ENCODE assay signal across 11 mouse cellular contexts in the genomic region with DNA sequence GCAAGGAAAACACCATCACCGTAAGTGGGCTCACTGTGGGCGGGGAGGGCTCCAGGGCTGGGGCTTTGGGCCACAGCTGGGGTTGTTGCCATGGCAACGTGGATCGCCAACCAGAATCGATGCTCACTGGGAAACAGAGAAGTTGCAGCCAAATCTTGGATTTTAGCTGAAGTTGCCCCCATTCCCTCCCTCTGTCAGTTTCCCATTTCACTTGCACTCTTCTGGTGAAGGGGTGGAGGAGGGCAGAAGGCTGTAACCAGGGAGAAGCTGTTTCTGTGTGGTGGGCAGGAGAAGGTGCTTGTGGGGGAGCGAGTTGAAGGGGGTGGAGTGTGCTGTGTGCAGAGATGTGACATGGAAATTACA. TPM values are rescaled to one million over a fixed set of nuclear protein-coding genes. Genes with fewer than 3 reads are reported as not detected.
DNase-seq lines count a peak whose midpoint lies in the region; ATAC-seq lines count a peak whose summit lies in the region.
"Had no signal": no experiment of that assay in that cellular context is flagged by ENCODE, and none has a peak within 500 bp of the region (broad histone marks: within the 10 kb centered on the region; RNA-seq: fewer than 3 reads in every experiment).

No protein-coding gene starts in this region.

- H3K27ac ChIP-seq in limb, embryonic 12.5 days = no peak overlapping the region
- no peak overlapping the region for H3K27ac ChIP-seq in limb, embryonic 10.5 days
- no peak overlapping the region; the same call in 1 of the 2 replicates for H3K27ac ChIP-seq in embryonic facial prominence, embryonic 15.5 days (replicated peaks)
- H3K27ac ChIP-seq: kidney, embryonic 15.5 days had no signal

- WGBS in limb, embryonic 12.5 days = 36% methylated on average over 6 of the region's 6 CpGs
- WGBS in limb, embryonic 10.5 days = 45% methylated on average over 6 of the region's 6 CpGs
- WGBS in embryonic facial prominence, embryonic 15.5 days = 39% methylated on average over 6 of the region's 6 CpGs

- no peaks in the 10 kb centered on the region for H3K9me3 ChIP-seq in limb, embryonic 12.5 days
- H3K9me3 ChIP-seq in limb, embryonic 10.5 days (replicated peaks) = no peaks in the 10 kb centered on the region
- no peaks in the 10 kb centered on the region for H3K9me3 ChIP-seq in embryonic facial prominence, embryonic 15.5 days (replicated peaks)
- H3K9me3 ChIP-seq: heart, embryonic 12.5 days; kidney, embryonic 15.5 days had no signal

- no peak for ATAC-seq in limb, embryonic 12.5 days (ENCODE audit: insufficient number of reproducible peaks, insufficient read depth, low FRiP score, low TSS enrichment, low read depth)
- ATAC-seq in embryonic facial prominence, embryonic 15.5 days (ENCODE audit: insufficient number of reproducible peaks, low FRiP score, low TSS enrichment, low read depth) = no peak

- H3K4me1 ChIP-seq in limb, embryonic 12.5 days (replicated peaks) = peaks cover 13% of the 10 kb centered on the region
- peaks cover 18% of the 10 kb centered on the region for H3K4me1 ChIP-seq in limb, embryonic 10.5 days
- peaks cover 12% of the 10 kb centered on the region for H3K4me1 ChIP-seq in embryonic facial prominence, embryonic 15.5 days

- H3K4me2 ChIP-seq in limb, embryonic 12.5 days = peak overlapping the region; percentile 43
- H3K4me2 ChIP-seq in embryonic facial prominence, embryonic 15.5 days (replicated peaks) = 0 out of 2 replicates have a peak overlapping the region, but pooled peaks have one; percentile 6
- H3K4me2 ChIP-seq: heart, embryonic 12.5 days; kidney, embryonic 15.5 days had no signal

- H3K9ac ChIP-seq in limb, embryonic 12.5 days (replicated peaks) = no peak overlapping the region
- no peak overlapping the region for H3K9ac ChIP-seq in embryonic facial prominence, embryonic 15.5 days
- H3K9ac ChIP-seq: heart, embryonic 12.5 days; kidney, embryonic 15.5 days had no signal

- no peaks in the 10 kb centered on the region for H3K36me3 ChIP-seq in limb, embryonic 12.5 days
- H3K36me3 ChIP-seq in limb, embryonic 10.5 days = no peaks in the 10 kb centered on the region
- no peaks in the 10 kb centered on the region for H3K36me3 ChIP-seq in embryonic facial prominence, embryonic 15.5 days
- H3K36me3 ChIP-seq: heart, embryonic 12.5 days; kidney, embryonic 15.5 days had no signal

- no peak overlapping the region; the same call in 1 of the 2 replicates for H3K4me3 ChIP-seq in limb, embryonic 12.5 days (replicated peaks)
- no peak overlapping the region for H3K4me3 ChIP-seq in limb, embryonic 10.5 days
- no peak overlapping the region for H3K4me3 ChIP-seq in embryonic facial prominence, embryonic 15.5 days (replicated peaks)
- H3K4me3 ChIP-seq: heart, embryonic 12.5 days; kidney, embryonic 15.5 days had no signal

- 0 out of 2 replicates have a peak, but pooled peaks cover 4% of the 10 kb centered on the region for H3K27me3 ChIP-seq in limb, embryonic 12.5 days
- H3K27me3 ChIP-seq in limb, embryonic 10.5 days (ENCODE audit: low read depth, poor library complexity, severe bottlenecking) = no peaks in the 10 kb centered on the region
- H3K27me3 ChIP-seq in embryonic facial prominence, embryonic 15.5 days = no peaks in the 10 kb centered on the region
- H3K27me3 ChIP-seq: heart, embryonic 12.5 days; kidney, embryonic 15.5 days had no signal

- no peak for DNase-seq in limb, embryonic 10.5 days (ENCODE audit: low spot score)
- peak; percentile 30 for DNase-seq in mesoderm, embryonic 11.5 days (ENCODE audit: low read depth, low spot score)
- DNase-seq in adrenal gland, postnatal 14 days = no peak
- DNase-seq in spleen, postnatal 14 days (ENCODE audit: low spot score in 2 of 2) = no peak
- DNase-seq in spleen, adult 18-20 months = no peak

RNA-seq across cellular contexts. Expression of gene Rcvrn, which starts 42.3 kb away (rescaled TPM):
- not detected in 2 replicates for polyA plus RNA-seq in limb, embryonic 12.5 days (2016; fragmentation: Nextera tagmentation; extraction: Ambion mirVana)
- not detected in 2 replicates for polyA plus RNA-seq in limb, embryonic 10.5 days (2016; fragmentation: Nextera tagmentation; extraction: Ambion mirVana)
- polyA plus RNA-seq in embryonic facial prominence, embryonic 15.5 days (2015; fragmentation: Nextera tagmentation; extraction: Ambion mirVana) = not detected in 2 replicates
- total RNA-seq in adrenal gland, postnatal 14 days (2021) = not detected in 2 replicates
- total RNA-seq: megakaryocyte-erythroid progenitor cell, adult 5-6 weeks had no signal
- polyA plus RNA-seq: heart, embryonic 12.5 days; kidney, embryonic 15.5 days; limb, embryonic 11.5 days had no signal
